Mouse (Mus musculus) testis, postnatal 14 days (tissue): ENCODE results near the gene Txndc15.
"Not testable (repeated sequence)": the region's sequence is repeated elsewhere in the genome, so short reads cannot be mapped to it uniquely, and the experiment has no call there.

Experiments used
- DNase-seq: peaks from one replicate; pipeline ENCODE4 v3.0.0; 2021; ENCODE audit warnings: low spot score

The Txndc15 gene

GRCm38 (mm10) chr13:55714501-55715166 lies at the start of gene Txndc15:
Txndc15 (plus strand) TSS chr13:55714650.
- DNase-seq: peak; percentile 86

GRCm38 (mm10) chr13:55668550-55668949 lies 45.9 kb upstream of the Txndc15 start:
- DNase-seq: no peak

GRCm38 (mm10) chr13:55672711-55673110 lies 41.7 kb upstream of the Txndc15 start:
- DNase-seq: no peak

- DNase-seq: no peak
These were observed 37.1 kb upstream of the Txndc15 start for GRCm38 (mm10) chr13:55677364-55677763.

GRCm38 (mm10) chr13:55682201-55682600 lies 32.2 kb upstream of the Txndc15 start:
- DNase-seq: no peak

GRCm38 (mm10) chr13:55683581-55683980 lies 30.9 kb upstream of the Txndc15 start:
- DNase-seq: peak; percentile 48

GRCm38 (mm10) chr13:55686107-55686633 lies 28.3 kb upstream of the Txndc15 start:
- DNase-seq: no peak

GRCm38 (mm10) chr13:55687927-55688602 lies 26.4 kb upstream of the Txndc15 start:
- no peak for DNase-seq

GRCm38 (mm10) chr13:55692535-55693242 lies 21.8 kb upstream of the Txndc15 start, which contains the start of gene B230219D22Rik:
B230219D22Rik (plus strand) TSS chr13:55693124.
- DNase-seq: peak; percentile 92

GRCm38 (mm10) chr13:55693243-55693721 lies 21.2 kb upstream of the Txndc15 start:
- DNase-seq: peak; percentile 68

- no peak for DNase-seq
These were observed 20.3 kb upstream of the Txndc15 start for GRCm38 (mm10) chr13:55694110-55694509.

- not testable (repeated sequence) for DNase-seq
These were observed 18.5 kb upstream of the Txndc15 start for GRCm38 (mm10) chr13:55695989-55696388.

- DNase-seq: no peak
These were observed 10.1 kb upstream of the Txndc15 start for GRCm38 (mm10) chr13:55704301-55704700.

- no peak for DNase-seq
These were observed 1.6 kb upstream of the Txndc15 start for GRCm38 (mm10) chr13:55712846-55713245.

GRCm38 (mm10) chr13:55715167-55715512 lies 690 bp downstream of the Txndc15 start:
- no peak for DNase-seq

GRCm38 (mm10) chr13:55715908-55716510 lies 1.6 kb downstream of the Txndc15 start:
- DNase-seq: no peak

GRCm38 (mm10) chr13:55721516-55721915 lies 7.1 kb downstream of the Txndc15 start:
- no peak for DNase-seq

GRCm38 (mm10) chr13:55721995-55722394 lies 7.5 kb downstream of the Txndc15 start:
- DNase-seq: no peak

GRCm38 (mm10) chr13:55726598-55727119 lies 12.2 kb downstream of the Txndc15 start:
- peak; percentile 20 for DNase-seq

GRCm38 (mm10) chr13:55727120-55727838 lies 12.8 kb downstream of the Txndc15 start, which contains the start of gene Pcbd2:
Pcbd2 (plus strand) TSS chr13:55727368.
- peak; percentile 87 for DNase-seq

- peak; percentile 64 for DNase-seq
These were observed 13.4 kb downstream of the Txndc15 start for GRCm38 (mm10) chr13:55727839-55728238.
